Mouse (Mus musculus) MEL (cell line): ENCODE measurements at regions not wholly inside any gene's neighbourhood (a gene's known extent, or its start where the extent isn't known, plus 50 kb on each side); places are given as distances from the start of the nearest gene placed in this dataset.

Source experiments
- DNase-seq: peaks from one replicate; pipeline ENCODE4 v3.0.0; 2011; ENCODE audit warnings: low read depth, low spot score
- H3K27ac ChIP-seq: 2 replicates; pipeline ENCODE4 v1.5.1; 2012; ENCODE audit warnings: low read depth, mild to moderate bottlenecking, control low read depth, low read length, moderate library complexity; ENCODE audit not compliant: control insufficient read depth
- H3K27me3 ChIP-seq, 2 experiments: fragments of 150-350 bp in 1 of 2; sonication (generic) in 1 of 2; 2 replicates each; pipeline ENCODE4 v1.6.1; 2012; ENCODE audit warnings: low read length in 2 of 2, mild to moderate bottlenecking in 2 of 2, improper control_type of control experiment in 1 of 2, moderate library complexity in 1 of 2; ENCODE audit not compliant: insufficient read depth in 2 of 2, control insufficient read depth in 1 of 2
- H3K36me3 ChIP-seq, 2 experiments: 2 replicates each; pipeline ENCODE4 v1.6.1; 2012 to 2014; ENCODE audit warnings: low read length in 2 of 2, improper control_type of control experiment in 1 of 2, inconsistent platforms in 1 of 2, mild to moderate bottlenecking in 1 of 2; ENCODE audit not compliant: insufficient read depth in 2 of 2, control insufficient read depth in 1 of 2
- H3K4me1 ChIP-seq, 2 experiments: fragments of 150-350 bp in 1 of 2; sonication (generic) in 1 of 2; 2 replicates each; pipeline ENCODE4 v1.6.1; 2012; ENCODE audit warnings: low read length in 2 of 2, improper control_type of control experiment in 1 of 2, mild to moderate bottlenecking in 1 of 2; ENCODE audit not compliant: insufficient read depth in 2 of 2, control insufficient read depth in 1 of 2
- H3K4me3 ChIP-seq, 2 experiments: fragments of 150-350 bp in 1 of 2; sonication (generic) in 1 of 2; 2 replicates each; pipeline ENCODE4 v1.5.1; 2012; ENCODE audit warnings: low read depth in 2 of 2, low read length in 2 of 2, mild to moderate bottlenecking in 2 of 2, moderate library complexity in 2 of 2, control low read depth in 1 of 2, improper control_type of control experiment in 1 of 2; ENCODE audit not compliant: control insufficient read depth in 1 of 2, insufficient read depth in 1 of 2
- H3K79me2 ChIP-seq: 2 replicates; pipeline ENCODE4 v1.6.1; 2012; ENCODE audit warnings: mild to moderate bottlenecking, low read length, moderate library complexity; ENCODE audit not compliant: control insufficient read depth, poor library complexity, insufficient read depth
- H3K9ac ChIP-seq: 2 replicates; pipeline ENCODE4 v1.6.1; 2012; ENCODE audit warnings: low read depth, mild to moderate bottlenecking, control low read depth, low read length, moderate library complexity; ENCODE audit not compliant: control insufficient read depth, poor library complexity, severe bottlenecking
- H3K9me3 ChIP-seq: fragments of 150-350 bp; sonication (generic); replicated peaks from 2 replicates; pipeline ENCODE4 v1.6.1; 2012; ENCODE audit warnings: mild to moderate bottlenecking, low read length, improper control_type of control experiment, moderate library complexity; ENCODE audit not compliant: insufficient read depth
- CHD2 ChIP-seq: IDR thresholded peaks from 2 replicates; pipeline ENCODE4 v1.6.1; 2011; ENCODE audit warnings: low read length, improper control_type of control experiment
- CTCF ChIP-seq, 3 experiments: IDR thresholded peaks in 2 of 3; conservative IDR thresholded peaks in 1 of 3; 2 replicates each; pipeline ENCODE4 v1.5.1; 2011 to 2012; ENCODE audit warnings: low read length in 3 of 3, low read depth in 2 of 3, mild to moderate bottlenecking in 2 of 3, improper control_type of control experiment in 1 of 3, inconsistent platforms in 1 of 3, mixed read lengths in 1 of 3, moderate library complexity in 1 of 3; ENCODE audit not compliant: control insufficient read depth in 1 of 3, insufficient read depth in 1 of 3, poor library complexity in 1 of 3, severe bottlenecking in 1 of 3
- GABPA ChIP-seq: IDR thresholded peaks from 2 replicates; pipeline ENCODE4 v1.6.1; 2012; ENCODE audit warnings: low read depth, mild to moderate bottlenecking, inconsistent platforms, low read length, improper control_type of control experiment, moderate library complexity
- GATA1 ChIP-seq: IDR thresholded peaks from 2 replicates; pipeline ENCODE4 v1.6.1; 2011; ENCODE audit warnings: low read depth, low read length, improper control_type of control experiment
- MAFK ChIP-seq: IDR thresholded peaks from 2 replicates; pipeline ENCODE4 v1.6.1; 2011; ENCODE audit warnings: low read depth, mild to moderate bottlenecking, low read length, improper control_type of control experiment, borderline replicate concordance
- MEF2A ChIP-seq: IDR thresholded peaks from 2 replicates; pipeline ENCODE4 v1.6.1; 2014; ENCODE audit warnings: low read depth, mild to moderate bottlenecking, inconsistent platforms, low read length, improper control_type of control experiment; ENCODE audit not compliant: poor library complexity, insufficient replicate concordance, severe bottlenecking; ENCODE audit errors: extremely low read depth
- MXI1 ChIP-seq: IDR thresholded peaks from 2 replicates; pipeline ENCODE4 v1.6.1; 2011; ENCODE audit warnings: mild to moderate bottlenecking, low read depth, low read length, improper control_type of control experiment
- POLR2A ChIP-seq, 2 experiments: IDR thresholded peaks; 2 replicates each; pipeline ENCODE4 v1.6.1; 2011 to 2012; ENCODE audit warnings: low read length in 2 of 2, mild to moderate bottlenecking in 2 of 2, control low read depth in 1 of 2, improper control_type of control experiment in 1 of 2, low read depth in 1 of 2, moderate library complexity in 1 of 2; ENCODE audit not compliant: control insufficient read depth in 1 of 2, insufficient read depth in 1 of 2, poor library complexity in 1 of 2
- POLR2AphosphoS2 ChIP-seq: IDR thresholded peaks from 2 replicates; pipeline ENCODE4 v1.6.1; 2011; ENCODE audit warnings: low read length, improper control_type of control experiment
- POLR2AphosphoS5 ChIP-seq: IDR thresholded peaks from 2 replicates; pipeline ENCODE4 v1.6.1; 2012; ENCODE audit warnings: low read depth, borderline replicate concordance, mild to moderate bottlenecking, inconsistent platforms, low read length, moderate library complexity, mixed read lengths
- RCOR1 ChIP-seq: IDR thresholded peaks from 2 replicates; pipeline ENCODE4 v1.6.1; 2012; ENCODE audit warnings: low read depth, mild to moderate bottlenecking, inconsistent platforms, low read length, improper control_type of control experiment
- SIN3A ChIP-seq: IDR thresholded peaks from 2 replicates; pipeline ENCODE4 v1.6.1; 2012; ENCODE audit warnings: low read length, improper control_type of control experiment, inconsistent platforms
- TBP ChIP-seq: IDR thresholded peaks from 2 replicates; pipeline ENCODE4 v1.8.0; 2011; ENCODE audit warnings: low read depth, low read length, improper control_type of control experiment
- UBTF ChIP-seq: IDR thresholded peaks from 2 replicates; pipeline ENCODE4 v1.6.1; 2012; ENCODE audit warnings: low read depth, mild to moderate bottlenecking, inconsistent platforms, low read length, improper control_type of control experiment, moderate library complexity, borderline replicate concordance; ENCODE audit not compliant: insufficient read depth
- ZC3H11A ChIP-seq: IDR thresholded peaks from 2 replicates; pipeline ENCODE4 v1.6.1; 2012; ENCODE audit warnings: low read depth, mild to moderate bottlenecking, inconsistent platforms, low read length, improper control_type of control experiment

DNA sequence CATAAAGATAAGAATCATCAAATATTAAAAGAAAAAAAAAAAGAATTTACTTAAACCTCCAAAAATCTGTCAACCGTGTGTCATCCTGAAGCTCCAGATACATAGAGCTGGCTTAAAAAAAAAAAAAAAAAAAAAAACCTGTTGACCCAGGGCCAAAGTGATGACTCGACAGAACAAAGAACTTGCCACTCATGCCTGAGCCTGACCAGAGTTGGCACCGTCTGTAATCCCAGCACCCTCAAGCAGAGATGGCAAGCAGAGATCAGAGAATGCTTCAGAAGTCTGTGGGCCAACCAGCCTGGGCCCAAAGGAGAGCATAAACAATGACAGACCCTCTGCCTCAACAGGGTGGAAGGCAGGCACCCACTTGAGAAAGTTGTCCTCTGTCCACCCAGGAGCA is 230.3 kb downstream of the Nfkbiz start:
- no peak overlapping the region for H3K9ac ChIP-seq
- H3K4me3 ChIP-seq = no peak overlapping the region
- H3K36me3 ChIP-seq = no peaks in the 10 kb centered on the region
- H3K27me3 ChIP-seq = peaks cover 3% of the 10 kb centered on the region in 2 experiments
- H3K4me1 ChIP-seq = no peaks in the 10 kb centered on the region
- H3K79me2 ChIP-seq = no peaks in the 10 kb centered on the region
- H3K27ac ChIP-seq = no peak overlapping the region
- TF ChIP-seq MAFK (no peak), UBTF (no peak), TBP (no peak), MEF2A (no peak)
- no peaks in the 10 kb centered on the region for H3K9me3 ChIP-seq
- no peak for DNase-seq

DNA sequence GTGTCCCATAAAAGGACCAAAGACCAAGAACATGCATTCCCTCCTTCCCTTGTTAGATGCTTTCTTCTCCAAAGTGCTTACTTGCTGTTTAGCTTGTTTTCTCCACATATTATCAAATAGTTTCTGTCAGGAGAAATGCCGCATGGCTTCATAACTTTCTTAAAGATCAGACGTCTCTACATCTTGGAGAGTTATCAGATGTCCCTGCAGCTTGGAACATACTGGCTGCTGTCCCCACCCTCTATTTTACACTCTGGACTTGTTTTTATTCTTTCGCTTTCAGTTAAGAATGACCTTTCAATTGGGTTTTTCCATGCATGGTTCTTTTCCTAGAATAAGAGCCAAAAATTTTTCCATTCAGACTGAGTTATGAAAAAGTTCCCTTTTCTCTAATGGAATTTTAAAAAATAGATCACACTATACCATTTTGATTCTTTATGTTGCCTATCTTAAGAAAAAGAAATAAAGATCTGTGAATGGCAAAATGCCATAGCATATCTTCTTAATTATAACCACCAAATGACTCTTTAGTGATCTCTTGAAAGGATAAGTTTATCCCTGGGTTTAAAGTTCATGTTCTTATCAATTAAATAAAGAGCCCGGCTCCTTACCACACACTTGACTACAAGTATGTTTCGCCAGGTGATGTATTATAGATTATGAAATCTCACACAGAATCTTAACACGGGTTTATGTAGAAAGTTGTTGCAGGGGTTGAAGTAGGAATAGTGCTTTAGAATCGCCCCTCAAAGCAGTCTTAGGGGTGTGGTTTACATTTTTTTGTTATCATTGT is 232.1 kb downstream of the Nfkbiz start:
- H3K9ac ChIP-seq = no peak overlapping the region
- peaks cover 0 to 3% of the 10 kb centered on the region in 2 experiments; a peak in 1 of 4 replicates for H3K27me3 ChIP-seq
- H3K27ac ChIP-seq = no peak overlapping the region
- no peaks in the 10 kb centered on the region for H3K36me3 ChIP-seq
- H3K4me3 ChIP-seq = no peak overlapping the region
- H3K79me2 ChIP-seq = no peaks in the 10 kb centered on the region
- H3K4me1 ChIP-seq = no peaks in the 10 kb centered on the region
- TF ChIP-seq GABPA = no peak
- TF ChIP-seq GATA1 = no peak
- no peak for TF ChIP-seq RCOR1
- no peak for TF ChIP-seq TBP
- no peak for TF ChIP-seq CTCF (IDR thresholded peaks at IDR 0.05 in 2 of 3, conservative IDR thresholded peaks at IDR 0.05 in 1 of 3; ENCODE audit: control insufficient read depth in 1 of 3, insufficient read depth in 1 of 3, low read depth in 2 of 3, low read length in 3 of 3, poor library complexity in 1 of 3, severe bottlenecking in 1 of 3)
- TF ChIP-seq POLR2AphosphoS2 = no peak
- TF ChIP-seq POLR2A (IDR thresholded peaks at IDR 0.05; ENCODE audit: control insufficient read depth in 1 of 2, insufficient read depth in 1 of 2, low read depth in 1 of 2, low read length in 2 of 2, poor library complexity in 1 of 2) = no peak
- TF ChIP-seq ZC3H11A = no peak
- TF ChIP-seq POLR2AphosphoS5 = no peak
- TF ChIP-seq MXI1 = no peak
- TF ChIP-seq CHD2 = no peak
- TF ChIP-seq SIN3A = no peak
- TF ChIP-seq MAFK = no peak
- no peak for DNase-seq
- no peaks in the 10 kb centered on the region for H3K9me3 ChIP-seq
